Mouse (Mus musculus) ES-CJ7 (cell line): Measurements from ENCODE around the gene Orai1.
"Not testable (repeated sequence)": the region's sequence is repeated elsewhere in the genome, so short reads cannot be mapped to it uniquely, and the experiment has no call there.

ENCODE experiments used
- DNase-seq: peaks from one replicate; pipeline ENCODE4 v3.0.0; 2011; ENCODE audit warnings: low read depth, low spot score

Gene Orai1

GRCm38 (mm10) chr5:123031312-123031711 lies 16.4 kb downstream of the Orai1 start:
- DNase-seq, result no peak

GRCm38 (mm10) chr5:123033646-123034160 lies 18.8 kb downstream of the Orai1 start:
- no peak for DNase-seq

- DNase-seq, result no peak
Measured at GRCm38 (mm10) chr5:123035089-123035488, 20.2 kb downstream of the Orai1 start.

DNA sequence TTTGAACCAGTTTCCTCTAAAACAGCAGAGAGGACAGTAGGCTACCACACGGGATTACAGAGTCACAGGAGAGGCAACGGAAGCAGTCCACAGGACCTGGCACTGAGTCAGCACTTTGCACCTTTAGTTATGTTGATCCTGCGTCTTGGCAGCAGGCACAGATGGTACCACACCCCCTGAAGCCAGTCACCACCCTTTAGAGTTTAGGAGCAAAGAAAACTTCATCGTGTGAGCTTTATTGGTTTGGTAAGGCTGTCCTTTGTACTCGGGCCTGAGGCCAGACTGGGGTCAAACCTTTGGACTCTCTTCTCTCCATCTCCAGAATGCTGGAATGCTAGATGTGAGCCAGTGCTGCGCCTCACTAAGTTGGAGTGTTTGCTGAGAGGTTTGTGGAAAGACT lies 20.7 kb downstream of the Orai1 start:
- peak; percentile 88 for DNase-seq

DNA sequence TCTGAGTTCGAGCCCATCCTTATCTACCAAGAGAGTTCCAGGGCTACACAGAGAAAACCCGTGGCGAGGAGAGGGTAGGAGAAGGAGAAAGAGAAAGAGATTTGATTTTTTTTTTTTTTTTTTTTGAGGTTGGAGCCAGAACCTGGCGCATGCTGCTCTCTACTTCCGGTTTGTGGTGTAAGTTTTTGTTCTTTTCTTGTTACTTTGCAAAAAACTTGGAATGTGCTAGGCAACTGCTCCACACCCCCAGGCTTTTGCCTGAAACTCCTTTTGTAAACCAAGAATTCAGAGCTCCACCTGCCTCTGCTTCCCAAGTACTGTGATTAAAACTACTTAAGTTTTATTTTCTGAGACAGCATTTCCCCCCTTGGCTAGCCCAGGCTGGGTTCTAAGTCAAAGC lies 23.2 kb downstream of the Orai1 start:
- DNase-seq, result no peak

DNA sequence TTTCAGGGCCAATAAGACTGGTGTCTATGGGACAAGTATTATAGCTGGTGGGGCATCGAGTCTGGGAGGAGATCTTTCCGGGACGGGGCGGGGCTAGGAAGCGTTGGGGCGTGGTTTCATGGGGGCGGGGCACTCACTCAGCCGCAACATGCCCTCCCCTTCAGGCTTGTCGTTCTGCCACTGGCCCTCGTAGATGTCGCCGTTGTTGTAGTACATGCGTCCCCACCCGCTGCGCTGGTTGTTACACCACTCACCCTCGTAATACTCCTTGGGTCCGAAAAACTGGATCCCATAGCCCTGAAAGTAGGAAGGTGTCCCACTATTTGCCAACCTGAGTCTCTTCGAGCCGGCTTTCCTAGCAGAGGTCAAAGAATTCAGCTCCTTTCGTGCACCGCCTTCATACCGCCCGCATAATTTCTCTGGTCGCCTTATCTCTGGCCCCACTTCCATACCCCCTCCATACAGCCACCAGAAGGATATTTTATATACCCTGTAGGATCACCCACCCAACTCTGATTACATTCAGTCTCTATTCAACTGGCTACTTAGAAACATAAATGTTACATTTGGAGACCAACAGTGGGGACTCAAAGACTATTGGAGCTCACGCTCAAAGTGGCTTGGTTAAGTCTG lies 24.4 kb downstream of the Orai1 start:
- peak; percentile 90 for DNase-seq

DNA sequence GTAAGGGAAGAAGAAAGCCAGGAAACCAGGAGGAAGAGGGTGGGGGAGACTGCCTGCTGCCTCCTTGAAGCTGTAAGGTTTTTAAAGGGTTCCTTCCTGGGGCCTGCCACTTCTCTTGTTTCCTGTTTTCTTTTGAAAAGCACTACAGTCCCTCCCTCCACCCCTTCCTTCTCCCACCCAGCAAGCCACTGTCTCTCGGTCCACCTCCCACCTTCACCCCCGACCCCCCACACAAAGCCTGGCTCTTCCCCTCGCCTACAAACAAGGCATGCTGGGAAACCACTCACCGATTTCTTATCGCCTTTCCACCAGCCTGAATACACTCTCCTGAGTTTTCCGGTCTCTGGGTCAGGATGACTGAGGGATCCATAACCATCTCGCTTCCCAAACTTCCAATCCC lies 25.9 kb downstream of the Orai1 start:
- DNase-seq, result peak; percentile 74

- DNase-seq, result peak; percentile 70
Measured at GRCm38 (mm10) chr5:123043856-123044255, 29.0 kb downstream of the Orai1 start.

DNA sequence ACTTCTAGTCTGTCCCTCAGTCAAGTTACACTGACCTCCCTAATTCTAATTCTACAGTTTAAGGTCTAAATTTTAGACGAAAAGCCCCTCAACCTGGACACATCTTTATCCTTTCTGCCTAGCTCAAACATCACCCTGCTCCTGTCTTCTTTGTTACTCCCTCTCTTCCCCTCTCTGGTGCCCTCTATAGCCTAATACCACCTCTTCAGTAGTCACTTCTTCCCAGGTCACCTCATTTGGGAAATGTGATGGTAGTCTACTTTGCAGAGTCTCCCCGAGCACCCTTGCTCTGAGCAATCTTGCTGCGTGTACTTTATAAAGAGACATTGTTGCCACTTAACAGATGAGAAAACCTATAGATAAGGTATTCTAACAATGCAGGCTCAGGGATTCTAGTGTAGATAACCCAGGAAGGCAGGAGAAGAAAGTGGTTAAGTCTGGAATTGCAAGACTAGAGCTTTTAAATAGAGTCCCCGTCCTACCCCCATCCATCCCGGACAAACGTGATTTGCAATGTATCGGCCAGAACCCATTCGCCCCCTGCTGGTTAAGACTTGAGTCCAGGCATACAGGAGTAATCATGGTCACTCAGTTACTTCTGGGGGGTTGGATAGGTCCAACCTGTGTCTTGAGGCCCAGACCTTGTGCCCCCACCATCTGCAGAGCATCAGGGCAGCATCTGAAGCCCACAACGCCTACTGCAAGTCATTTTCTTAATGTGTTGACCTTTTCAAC lies 30.9 kb downstream of the Orai1 start:
- peak; percentile 92 for DNase-seq

- no peak for DNase-seq
Measured at GRCm38 (mm10) chr5:123046916-123047315, 32.0 kb downstream of the Orai1 start, which contains the start of gene Morn3. Morn3 (minus strand) TSS chr5:123047016.

DNA sequence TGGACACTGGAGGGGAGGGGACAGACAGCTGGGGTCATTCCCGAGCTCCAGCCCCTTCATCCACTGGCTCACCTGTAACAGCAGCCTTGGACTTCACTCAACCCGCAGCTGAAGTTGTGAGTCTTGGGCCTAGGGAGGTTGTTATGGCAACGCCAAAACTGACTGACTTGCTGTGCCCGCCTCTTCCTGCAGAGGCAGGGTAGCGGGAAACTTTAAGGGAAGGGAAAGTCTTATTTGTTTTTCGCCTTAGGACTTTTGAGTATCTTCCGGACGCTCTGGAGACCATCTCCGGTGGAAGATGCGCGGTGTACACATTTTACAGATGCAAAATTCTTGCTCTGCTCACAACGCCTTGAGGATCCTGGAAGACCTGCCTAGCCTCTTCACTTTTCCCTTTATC lies 34.4 kb downstream of the Orai1 start:
- peak; percentile 88 for DNase-seq

- no peak for DNase-seq
Measured at GRCm38 (mm10) chr5:123050918-123051317, 36.0 kb downstream of the Orai1 start.

- peak; percentile 71 for DNase-seq
Measured at GRCm38 (mm10) chr5:123051736-123052135, 36.9 kb downstream of the Orai1 start.

DNA sequence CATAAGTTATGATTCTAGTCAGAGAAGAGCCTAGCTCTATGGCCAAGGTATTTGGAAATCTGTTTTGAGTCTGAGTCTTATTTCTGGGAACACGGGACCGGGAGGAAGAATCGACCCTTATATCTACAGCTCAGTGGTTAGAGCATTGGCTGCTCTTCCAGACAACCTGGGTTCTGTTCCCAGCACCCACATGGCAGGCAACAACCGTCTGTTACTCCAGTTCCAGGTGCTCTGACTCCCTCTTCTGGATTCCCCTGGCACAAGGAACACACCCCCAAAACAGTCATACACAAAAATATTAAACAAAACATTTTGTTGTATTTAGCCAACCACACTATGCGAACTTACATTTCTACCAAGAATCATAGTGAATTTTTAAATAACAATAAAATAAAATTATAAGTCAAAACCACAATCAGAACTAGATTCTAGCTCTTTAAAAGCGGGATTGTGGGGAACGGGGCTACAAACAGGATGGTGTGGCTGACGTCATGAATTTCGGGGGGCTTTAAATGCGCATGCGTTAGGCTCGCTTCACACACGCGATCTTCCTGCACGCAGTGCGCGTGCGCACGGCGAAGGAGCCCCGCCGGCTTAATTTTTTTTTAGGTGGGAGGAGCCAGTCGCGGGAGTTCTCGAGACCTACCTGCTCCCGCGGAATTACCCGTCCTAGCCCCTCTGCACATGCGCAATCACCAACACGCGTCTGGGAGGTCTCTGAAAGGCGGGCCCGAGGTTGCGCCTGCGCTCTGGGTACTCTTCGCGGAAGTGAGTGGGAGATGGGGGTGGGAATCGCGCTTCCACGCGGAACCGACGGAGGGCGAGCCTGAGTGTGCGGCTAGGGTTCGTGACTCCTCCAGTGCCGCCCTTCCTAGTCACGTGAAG lies 42.7 kb downstream of the Orai1 start:
- peak; percentile 100 for DNase-seq

- DNase-seq, result no peak
Measured at GRCm38 (mm10) chr5:123058251-123059102, 43.6 kb downstream of the Orai1 start.

DNA sequence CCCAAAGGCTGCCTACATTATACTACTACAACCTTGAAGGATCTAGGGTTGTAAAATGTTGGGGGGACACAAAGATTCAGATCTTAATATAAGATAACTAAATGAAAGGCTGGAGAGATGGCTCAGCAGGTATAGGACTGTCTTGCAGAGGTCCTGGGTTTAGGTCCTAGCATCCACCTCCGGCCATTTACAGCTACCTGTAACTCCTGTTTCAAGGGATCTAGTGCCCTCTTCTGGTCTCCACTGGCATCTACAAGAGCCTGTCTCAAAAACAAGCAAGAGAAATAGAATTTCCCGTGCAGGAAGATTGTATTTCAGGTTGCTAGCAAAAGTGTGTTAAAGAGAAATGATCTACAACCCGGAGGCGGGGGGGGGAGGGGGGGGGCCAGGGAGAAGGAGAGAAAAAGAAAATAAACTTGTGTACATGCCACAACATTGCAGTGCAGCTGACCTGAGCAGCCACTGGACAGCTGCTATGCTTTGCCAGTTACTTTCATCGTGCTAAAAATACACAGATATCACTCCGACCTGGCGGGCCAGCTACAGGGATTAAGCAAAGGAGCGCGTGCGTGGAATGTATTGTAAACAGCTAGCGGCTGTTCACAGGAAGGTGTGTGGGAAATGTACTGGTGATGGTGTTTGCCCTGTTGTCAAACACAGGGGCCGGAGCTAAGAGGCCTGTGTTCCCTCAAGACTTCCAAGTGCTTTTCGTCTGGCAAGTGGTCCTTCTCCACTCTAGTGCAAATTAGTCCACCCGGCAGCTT lies 45.1 kb downstream of the Orai1 start:
- peak; percentile 90 for DNase-seq

- no peak for DNase-seq
Measured at GRCm38 (mm10) chr5:123060706-123061401, 46.0 kb downstream of the Orai1 start.

DNA sequence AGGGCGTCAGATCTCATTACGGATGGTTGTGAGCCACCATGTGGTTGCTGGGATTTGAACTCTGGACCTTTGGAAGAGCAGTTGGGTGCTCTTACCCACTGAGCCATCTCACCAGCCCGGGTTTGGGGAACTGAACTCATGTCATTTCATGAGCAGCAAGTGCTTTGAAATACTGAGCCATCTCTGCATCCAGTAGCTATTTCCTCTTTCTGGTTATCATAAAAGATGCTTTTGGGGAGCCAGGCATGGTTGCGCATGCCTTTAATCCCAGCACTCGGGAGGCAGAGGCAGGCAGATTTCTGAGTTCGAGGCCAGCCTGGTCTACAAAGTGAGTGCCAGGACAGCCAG lies 46.5 kb downstream of the Orai1 start:
- DNase-seq, result not testable (repeated sequence)

DNA sequence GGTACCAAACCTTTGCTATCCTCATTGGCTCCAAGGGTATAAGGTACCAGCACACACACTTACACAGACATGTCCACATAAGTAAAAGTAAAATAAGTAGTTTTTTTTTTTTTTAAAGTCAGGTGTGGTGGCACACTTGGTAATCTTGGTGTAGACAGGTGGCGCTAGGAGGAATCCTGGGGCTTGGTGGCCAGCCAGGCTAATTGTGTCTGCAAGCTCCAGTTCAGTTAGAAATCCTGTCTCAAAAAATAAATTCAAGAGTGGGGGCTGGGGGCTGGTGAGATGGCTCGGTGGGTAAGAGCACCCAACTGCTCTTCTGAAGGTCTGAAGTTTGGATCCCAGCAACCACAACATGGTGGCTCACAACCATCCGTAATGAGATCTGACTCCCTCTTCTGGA lies 48.3 kb downstream of the Orai1 start:
- DNase-seq, result no peak

DNA sequence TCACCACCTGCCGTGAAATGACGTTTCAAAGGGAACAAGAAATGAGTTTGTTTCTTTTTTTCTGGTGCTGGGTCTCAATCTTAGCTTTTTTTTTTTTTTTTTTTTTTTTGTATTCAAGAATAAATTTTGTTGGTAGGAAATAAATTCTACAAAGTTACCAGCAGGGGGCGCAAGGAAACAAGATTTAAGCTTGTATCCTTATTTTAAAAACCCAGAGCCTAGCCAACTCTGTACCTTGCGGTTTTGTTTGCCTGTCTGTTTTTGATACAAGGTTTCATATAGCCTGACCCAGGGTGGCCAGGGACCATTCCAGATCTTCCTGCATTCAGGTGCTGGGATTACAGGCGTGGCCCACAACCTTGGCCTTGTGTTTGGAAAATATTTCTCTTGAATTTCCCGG lies 49.3 kb downstream of the Orai1 start:
- peak; percentile 85 for DNase-seq
